Mouse (Mus musculus) liver, embryonic 14.5 days (tissue): ENCODE measurements around the gene 2300002M23Rik.

Source experiments
- CTCF ChIP-seq: IDR thresholded peaks from 2 replicates; pipeline ENCODE4 v1.5.1; 2016; ENCODE audit warnings: antibody characterized with exemption, low read depth, control low read depth
- EP300 ChIP-seq: IDR thresholded peaks from 2 replicates; pipeline ENCODE4 v1.6.1; 2016; ENCODE audit warnings: antibody characterized with exemption, low read depth

GRCm38 (mm10) chr17:35532360-35532759 lies 34.9 kb upstream of the 2300002M23Rik start:
- no peak for TF ChIP-seq CTCF
- no peak for TF ChIP-seq EP300
